Mouse (Mus musculus) forebrain, embryonic 14.5 days (tissue): ENCODE results near the gene Pnpla7. TPM values are rescaled to one million over a fixed set of nuclear protein-coding genes. Genes with fewer than 3 reads are reported as not detected.
"Not testable (repeated sequence)": the region's sequence is repeated elsewhere in the genome, so short reads cannot be mapped to it uniquely, and the experiment has no call there.

ENCODE experiments used
- ATAC-seq: fragments of 200-750 bp; cut with Nextera tagmentation; 2 replicates; pipeline ENCODE4 v1.8.0; 2017; ENCODE audit warnings: mild to moderate bottlenecking, moderate library complexity
- DNase-seq: peaks from one replicate; pipeline ENCODE4 v3.0.0-alpha.2; 2015; ENCODE audit warnings: low spot score
- H3K27ac ChIP-seq: fragments of 300-500 bp; sonication (generic); 2 replicates; pipeline ENCODE4 v1.5.1; 2014; ENCODE audit warnings: low read depth, mild to moderate bottlenecking, control low read depth, low read length, moderate library complexity
- H3K27me3 ChIP-seq: fragments of 300-500 bp; sonication (generic); replicated peaks from 2 replicates; pipeline ENCODE4 v1.6.1; 2014; ENCODE audit warnings: low read length, control low read depth, mixed read lengths; ENCODE audit not compliant: control insufficient read depth, insufficient read depth
- H3K36me3 ChIP-seq: fragments of 300-500 bp; sonication (generic); 2 replicates; pipeline ENCODE4 v1.6.1; 2014; ENCODE audit warnings: low read length, control low read depth; ENCODE audit not compliant: control insufficient read depth, insufficient read depth
- H3K4me1 ChIP-seq: fragments of 300-500 bp; sonication (generic); 2 replicates; pipeline ENCODE4 v1.6.1; 2014; ENCODE audit warnings: antibody characterized with exemption, low read length, control low read depth; ENCODE audit not compliant: control insufficient read depth, insufficient read depth
- H3K4me2 ChIP-seq: fragments of 300-500 bp; sonication (generic); 2 replicates; pipeline ENCODE4 v1.6.1; 2014; ENCODE audit warnings: mild to moderate bottlenecking, control low read depth, low read length
- H3K4me3 ChIP-seq: fragments of 300-500 bp; sonication (generic); 2 replicates; pipeline ENCODE4 v1.5.1; 2014; ENCODE audit warnings: low read depth, low read length, control low read depth
- H3K9ac ChIP-seq: fragments of 300-500 bp; sonication (generic); 2 replicates; pipeline ENCODE4 v1.6.1; 2014; ENCODE audit warnings: mild to moderate bottlenecking, low read length, control low read depth, moderate library complexity
- H3K9me3 ChIP-seq: fragments of 300-500 bp; sonication (generic); replicated peaks from 2 replicates; pipeline ENCODE4 v1.6.1; 2016; ENCODE audit warnings: low read length, control low read depth, mixed read lengths; ENCODE audit not compliant: control insufficient read depth
- WGBS: fragments of 180-500 bp; shearing (Covaris S2); extraction: QIAGEN DNeasy Blood & Tissue Kit; methylation state at CpG from one replicate; pipeline ENCODE4 v1.1.7; 2014; 5-methylcytosine and 5-hydroxymethylcytosine counted together
- polyA plus RNA-seq: library from polyadenylated mRNA; unstranded; fragments of >200 nt; fragmentation: Nextera tagmentation; extraction: Ambion mirVana; gene quantifications from 2 replicates; pipeline ENCODE4 v1.2.1, GENCODE M21; 2014

The Pnpla7 gene
- polyA plus RNA-seq, 1 experiment from 2014 or later: 2.8 TPM

DNA sequence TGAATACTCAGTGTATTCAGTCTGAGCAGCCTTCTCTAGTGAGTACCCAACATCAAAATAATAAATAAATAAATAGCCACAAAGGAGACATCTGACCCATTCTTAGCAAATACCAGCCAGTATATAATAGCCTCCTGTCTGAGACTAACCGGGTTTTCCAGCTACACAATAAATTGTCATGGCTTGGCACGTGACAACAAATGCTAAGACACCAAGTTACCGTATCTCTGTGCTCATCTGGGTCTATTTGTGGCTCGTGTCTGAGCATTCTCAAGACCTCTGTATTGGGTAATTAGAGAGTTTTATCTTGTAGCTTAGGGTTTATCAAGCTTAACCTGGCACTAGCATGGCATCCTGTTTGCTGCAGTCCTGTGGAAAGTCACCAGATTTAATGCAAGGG is 33.7 kb upstream of the Pnpla7 start:
- H3K36me3 ChIP-seq: no peaks in the 10 kb centered on the region
- 78% methylated on average over 4 of the region's 4 CpGs for WGBS
- no peaks in the 10 kb centered on the region for H3K4me1 ChIP-seq
- no peak overlapping the region for H3K9ac ChIP-seq
- no peak overlapping the region for H3K27ac ChIP-seq
- no peak for DNase-seq
- H3K4me2 ChIP-seq: no peak overlapping the region
- no peaks in the 10 kb centered on the region for H3K9me3 ChIP-seq
- no peak overlapping the region for H3K4me3 ChIP-seq
- no peaks in the 10 kb centered on the region for H3K27me3 ChIP-seq
- no peak for ATAC-seq

DNA sequence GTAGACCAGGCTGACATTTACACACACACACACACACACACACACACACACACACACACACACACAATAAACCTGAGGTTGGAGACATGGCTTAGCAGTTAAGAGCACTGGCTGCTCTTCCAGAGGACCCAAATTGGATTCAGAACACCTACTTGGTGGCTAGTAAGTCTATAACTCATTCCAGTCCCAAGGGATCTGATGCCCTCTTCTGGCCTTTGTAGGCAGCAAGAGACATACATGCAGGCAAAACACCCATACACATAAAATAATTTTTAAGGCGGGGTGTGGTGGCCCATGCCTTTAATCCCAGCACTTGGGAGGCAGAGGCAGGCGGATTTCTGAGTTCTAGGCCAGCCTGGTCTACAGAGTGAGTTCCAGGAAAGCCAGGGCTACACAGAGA is 31.5 kb upstream of the Pnpla7 start:
- H3K9me3 ChIP-seq, H3K4me2 ChIP-seq, H3K27me3 ChIP-seq, H3K4me3 ChIP-seq, H3K9ac ChIP-seq, ATAC-seq, H3K27ac ChIP-seq, H3K36me3 ChIP-seq, H3K4me1 ChIP-seq: not testable (repeated sequence)
- peak; percentile 37 for DNase-seq
- WGBS: 58% methylated on average over 2 of the region's 2 CpGs

DNA sequence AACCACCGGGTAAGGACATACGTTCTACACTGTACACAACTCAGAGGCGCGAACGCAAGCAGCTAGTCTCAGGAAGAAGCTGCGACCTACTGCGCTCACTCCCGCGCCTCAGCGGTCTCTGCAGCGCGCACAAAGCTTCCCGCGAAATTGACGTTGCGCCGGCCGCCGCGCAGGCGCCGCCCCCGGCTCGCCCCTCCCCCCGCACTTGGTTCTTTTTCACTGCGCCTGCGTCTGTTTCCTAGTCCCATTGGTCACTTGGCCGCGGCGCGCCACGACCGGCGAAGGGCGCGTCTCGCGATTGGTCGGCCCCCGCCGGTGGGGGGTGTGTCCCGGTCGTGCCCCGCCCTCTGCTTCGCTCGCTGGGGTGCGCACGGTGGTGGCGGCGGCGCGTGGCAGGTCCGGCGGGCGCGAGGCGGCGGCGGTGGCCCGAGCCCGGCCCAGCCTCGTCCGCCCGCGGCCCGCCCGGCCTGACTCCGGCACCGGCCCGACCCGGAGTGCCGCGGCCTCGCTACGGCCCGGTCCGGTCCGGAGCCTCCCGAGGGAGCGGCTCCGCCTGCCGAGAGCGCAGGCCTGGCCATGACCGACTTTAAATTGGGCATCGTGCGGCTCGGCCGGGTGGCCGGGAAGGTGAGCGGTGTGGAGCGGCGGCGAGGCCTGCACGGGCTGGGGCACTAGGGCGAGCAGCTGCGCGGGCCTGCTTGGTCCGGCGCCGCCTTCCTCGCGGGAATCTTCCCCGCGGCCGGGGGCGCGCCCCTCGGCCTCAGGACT is 26.2 kb upstream of the Pnpla7 start, which contains the start of gene Zmynd19:
Gene Zmynd19, plus strand, starts transcription at position 372 of the 768 bp plus-strand sequence.
- peak; percentile 99 for DNase-seq
- WGBS: 1% methylated on average over 88 of the region's 108 CpGs
- Histone ChIP-seq H3K4me2 (peak within 1 kb of the TSS; percentile 94), H3K27ac (peak within 1 kb of the TSS; percentile 31; the same call in 1 of the 2 replicates), H3K4me1 (peaks cover 9% of the 10 kb centered on the region), H3K9me3 (no peaks in the 10 kb centered on the region), H3K9ac (peak within 1 kb of the TSS; percentile 92), H3K27me3 (no peaks in the 10 kb centered on the region), H3K36me3 (peaks cover 29% of the 10 kb centered on the region), H3K4me3 (peak within 1 kb of the TSS; percentile 99)
- peak; percentile 99 for ATAC-seq

DNA sequence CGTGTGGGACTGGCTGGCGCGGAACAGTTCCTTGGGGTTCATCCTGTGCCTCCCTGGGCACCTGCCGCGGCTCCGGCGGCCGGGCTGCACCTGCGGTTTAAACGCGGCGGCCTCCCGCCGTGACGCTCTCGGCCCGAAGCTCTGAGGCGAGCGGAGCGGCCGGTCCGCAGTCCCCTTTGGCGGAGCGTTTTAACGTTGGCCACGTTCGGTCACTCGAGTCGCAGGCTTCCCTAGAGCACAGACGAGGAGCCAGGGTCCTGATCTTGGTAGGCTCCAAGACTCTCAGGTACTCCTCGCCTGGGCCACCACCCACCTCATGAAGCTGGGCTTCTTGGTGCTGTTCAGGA is 25.7 kb upstream of the Pnpla7 start:
- Histone ChIP-seq H3K4me2 (peak overlapping the region; percentile 94), H3K4me3 (peak overlapping the region; percentile 99), H3K27ac (no peak overlapping the region), H3K4me1 (peaks cover 9% of the 10 kb centered on the region), H3K9me3 (no peaks in the 10 kb centered on the region), H3K9ac (peak overlapping the region; percentile 92), H3K27me3 (no peaks in the 10 kb centered on the region), H3K36me3 (peaks cover 34% of the 10 kb centered on the region)
- peak; percentile 11 for DNase-seq
- 0% methylated on average over 29 of the region's 31 CpGs for WGBS
- no peak for ATAC-seq

DNA sequence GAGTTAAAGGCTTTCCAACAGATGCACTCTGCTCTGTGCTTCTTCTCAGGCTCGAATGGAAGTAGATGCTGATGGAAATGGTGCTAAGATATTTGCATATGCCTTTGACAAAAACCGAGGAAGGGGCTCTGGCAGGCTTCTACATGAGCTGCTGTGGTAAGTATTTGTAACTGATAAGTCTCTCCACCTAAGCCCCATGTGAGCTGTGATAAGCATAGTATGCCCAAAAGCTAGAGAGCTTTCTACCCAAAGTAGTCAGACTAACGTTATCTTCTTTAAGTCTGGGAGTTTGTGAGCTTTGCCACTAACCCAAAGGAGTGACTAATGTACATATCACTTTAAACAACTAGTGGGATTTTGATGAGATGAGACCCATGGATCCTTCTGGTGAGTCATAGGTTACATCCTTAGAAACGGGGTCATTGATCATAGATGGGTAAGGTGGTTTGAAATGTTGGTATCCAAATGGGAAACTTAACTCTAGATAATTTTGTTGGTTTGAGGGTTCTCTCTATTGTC is 23.2 kb upstream of the Pnpla7 start:
- H3K4me3 ChIP-seq: no peak overlapping the region
- H3K9me3 ChIP-seq: no peaks in the 10 kb centered on the region
- peaks cover 9% of the 10 kb centered on the region for H3K4me1 ChIP-seq
- no peak for ATAC-seq
- H3K36me3 ChIP-seq: peaks cover 56% of the 10 kb centered on the region
- DNase-seq: no peak
- no peak overlapping the region for H3K27ac ChIP-seq
- WGBS: 84% methylated on average over 4 of the region's 4 CpGs
- H3K4me2 ChIP-seq: no peak overlapping the region
- no peaks in the 10 kb centered on the region for H3K27me3 ChIP-seq
- no peak overlapping the region for H3K9ac ChIP-seq

DNA sequence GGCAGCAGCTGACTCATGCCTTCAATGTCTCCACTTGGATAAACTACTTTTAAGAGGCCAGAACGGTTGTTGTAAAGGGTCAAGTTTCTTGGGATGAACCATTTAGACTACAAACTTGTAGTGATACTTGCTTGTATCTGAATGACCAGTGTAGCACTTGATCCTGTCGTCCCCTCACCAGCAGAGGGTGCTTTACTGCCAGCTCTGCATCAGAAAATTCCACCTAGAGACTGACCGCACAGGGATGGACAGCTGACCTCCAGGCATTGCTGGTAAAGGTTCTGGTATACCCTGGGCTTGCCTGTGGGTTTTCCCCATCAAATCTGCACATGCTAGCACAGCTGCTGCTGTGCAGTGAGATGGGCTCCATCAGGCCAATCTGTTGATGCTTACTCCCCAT is 14.9 kb upstream of the Pnpla7 start:
- WGBS: 37% methylated on average over 3 of the region's 3 CpGs
- Histone ChIP-seq H3K9me3 (no peaks in the 10 kb centered on the region), H3K9ac (no peak overlapping the region), H3K4me2 (no peak overlapping the region), H3K4me3 (no peak overlapping the region), H3K27me3 (no peaks in the 10 kb centered on the region), H3K4me1 (peaks cover 6% of the 10 kb centered on the region), H3K27ac (no peak overlapping the region), H3K36me3 (peaks cover 57% of the 10 kb centered on the region)
- DNase-seq (peak; percentile 13), ATAC-seq (no peak)

DNA sequence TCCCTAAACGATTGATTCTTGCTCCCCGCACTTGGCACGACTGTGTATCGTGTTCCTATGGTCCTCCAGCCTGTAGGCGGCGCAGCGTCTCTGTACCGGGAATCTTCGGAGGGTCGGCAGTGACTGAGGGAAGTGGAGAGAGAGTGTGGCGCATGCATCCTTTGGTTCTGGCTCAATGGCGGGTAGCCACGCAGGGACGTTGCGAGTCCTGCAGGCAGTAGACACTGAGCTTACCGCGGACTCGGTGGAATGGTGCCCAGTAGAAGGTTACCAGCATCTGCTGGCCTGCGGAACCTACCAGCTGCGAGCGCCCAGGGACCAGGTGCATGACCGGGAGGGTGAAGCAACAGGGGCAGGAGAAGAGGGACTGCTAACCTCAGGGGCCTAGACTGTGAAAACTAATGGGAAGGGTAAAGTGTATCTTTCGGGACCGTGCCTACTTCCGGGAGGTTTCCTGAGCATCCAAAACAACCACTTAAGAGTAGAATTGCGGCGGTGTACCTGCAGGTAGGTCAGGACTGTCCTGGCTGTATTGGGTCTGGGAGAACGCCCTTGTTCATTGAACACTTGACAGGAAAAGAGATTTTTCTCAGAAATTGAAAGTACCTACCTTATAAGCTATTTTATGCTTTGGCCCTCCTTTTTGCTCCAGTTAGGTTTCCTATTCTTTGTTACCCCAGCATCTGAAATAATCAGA is 13.4 kb upstream of the Pnpla7 start, which contains the start of gene Dph7:
Gene Dph7, plus strand, starts transcription at position 97 of the 697 bp plus-strand sequence.
- 1% methylated on average over 28 of the region's 28 CpGs for WGBS
- Histone ChIP-seq H3K27ac (0 out of 2 replicates have a peak within 1 kb of the TSS, but pooled peaks have one; percentile 9), H3K9me3 (no peaks in the 10 kb centered on the region), H3K36me3 (peaks cover 55% of the 10 kb centered on the region), H3K4me1 (peaks cover 6% of the 10 kb centered on the region), H3K9ac (peak within 1 kb of the TSS; percentile 90), H3K27me3 (no peaks in the 10 kb centered on the region), H3K4me3 (peak within 1 kb of the TSS; percentile 76), H3K4me2 (peak within 1 kb of the TSS; percentile 78)
- ATAC-seq: peak; percentile 97
- peak; percentile 94 for DNase-seq

DNA sequence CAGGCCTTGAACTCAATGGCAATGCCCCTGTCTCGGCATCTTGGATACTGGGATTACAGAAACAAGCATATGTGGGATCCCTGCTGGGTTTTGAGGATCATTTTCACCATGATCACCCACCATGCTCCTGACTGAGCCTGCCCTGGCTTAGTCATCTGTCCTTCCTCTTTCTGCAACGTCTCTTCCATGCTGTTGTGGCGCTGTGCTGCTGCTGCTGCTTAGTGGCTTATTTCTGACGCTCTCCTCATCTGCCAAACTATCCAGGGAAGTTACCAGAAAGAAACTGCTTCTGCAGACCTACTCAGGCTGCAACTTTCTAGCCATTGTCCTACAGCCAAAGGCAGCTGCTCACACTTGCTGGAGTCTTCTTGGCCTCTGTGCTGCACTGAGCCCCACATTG is 5.4 kb upstream of the Pnpla7 start:
- 87% methylated on average over 4 of the region's 4 CpGs for WGBS

More for the DNA sequence above, 5.4 kb upstream of the Pnpla7 start:
- H3K4me1 ChIP-seq: peaks cover 7% of the 10 kb centered on the region
- H3K9ac ChIP-seq: no peak overlapping the region
- ATAC-seq (no peak), DNase-seq (no peak)
- no peaks in the 10 kb centered on the region for H3K9me3 ChIP-seq
- peaks cover 69% of the 10 kb centered on the region for H3K36me3 ChIP-seq
- no peak overlapping the region for H3K4me2 ChIP-seq
- no peak overlapping the region for H3K4me3 ChIP-seq
- H3K27me3 ChIP-seq: no peaks in the 10 kb centered on the region
- no peak overlapping the region for H3K27ac ChIP-seq
